Mouse (Mus musculus): ENCODE data around the gene Stk11.
"Not testable (repeated sequence)": the region's sequence is repeated elsewhere in the genome, so short reads cannot be mapped to it uniquely, and the experiment has no call there.

GRCm38 (mm10) chr10:80166136-80166535, 50.5 kb downstream of the Stk11 start:
- not testable (repeated sequence) for TF ChIP-seq CTCF (IDR thresholded peaks at IDR 0.05; ENCODE audit: extremely low read depth, insufficient read length, insufficient replicate concordance, low read depth, low read length); POLR2A (IDR thresholded peaks at IDR 0.05; ENCODE audit: low read depth, low read length)
